Mouse (Mus musculus): ENCODE results near the gene Gbgt1.

DNA sequence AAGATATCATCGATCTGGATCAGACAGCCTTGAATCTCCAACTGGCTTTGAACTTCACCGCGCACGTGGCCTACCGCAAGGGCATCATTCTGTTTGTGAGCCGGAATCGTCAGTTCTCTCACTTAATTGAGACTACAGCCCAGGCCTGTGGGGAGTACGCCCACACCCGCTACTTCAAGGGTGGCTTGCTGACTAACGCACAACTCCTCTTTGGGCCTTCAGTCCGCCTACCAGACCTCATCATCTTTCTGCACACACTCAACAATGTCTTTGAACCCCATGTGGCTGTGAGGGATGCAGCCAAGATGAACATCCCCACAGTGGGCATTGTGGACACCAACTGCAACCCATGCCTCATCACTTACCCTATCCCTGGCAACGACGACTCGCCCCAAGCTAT lies 27.2 kb upstream of the Gbgt1 start:
- TF ChIP-seq CTCF (IDR thresholded peaks at IDR 0.05; ENCODE audit: low read depth, low read length) (no peak), POLR2A (IDR thresholded peaks at IDR 0.05; ENCODE audit: borderline replicate concordance, low read depth, low read length) (no peak)
